Mouse (Mus musculus): ENCODE measurements at regions not wholly inside any gene's neighbourhood (a gene's known extent, or its start where the extent isn't known, plus 50 kb on each side); places are given as distances from the start of the nearest gene placed in this dataset.

- TF ChIP-seq EP300 (IDR thresholded peaks at IDR 0.05), result no peak
- TF ChIP-seq CTCF (IDR thresholded peaks at IDR 0.05), result no peak
These were observed 266.0 kb upstream of the Map3k7 start for GRCm38 (mm10) chr4:31697769-31698505.

All from lung, postnatal 0 days (tissue).